Mouse (Mus musculus): ENCODE results near the gene Slamf6. TPM values are rescaled to one million over a fixed set of nuclear protein-coding genes. Genes with fewer than 3 reads are reported as not detected.

Slamf6 gene
- polyA plus RNA-seq, 1 experiment = not detected

DNA sequence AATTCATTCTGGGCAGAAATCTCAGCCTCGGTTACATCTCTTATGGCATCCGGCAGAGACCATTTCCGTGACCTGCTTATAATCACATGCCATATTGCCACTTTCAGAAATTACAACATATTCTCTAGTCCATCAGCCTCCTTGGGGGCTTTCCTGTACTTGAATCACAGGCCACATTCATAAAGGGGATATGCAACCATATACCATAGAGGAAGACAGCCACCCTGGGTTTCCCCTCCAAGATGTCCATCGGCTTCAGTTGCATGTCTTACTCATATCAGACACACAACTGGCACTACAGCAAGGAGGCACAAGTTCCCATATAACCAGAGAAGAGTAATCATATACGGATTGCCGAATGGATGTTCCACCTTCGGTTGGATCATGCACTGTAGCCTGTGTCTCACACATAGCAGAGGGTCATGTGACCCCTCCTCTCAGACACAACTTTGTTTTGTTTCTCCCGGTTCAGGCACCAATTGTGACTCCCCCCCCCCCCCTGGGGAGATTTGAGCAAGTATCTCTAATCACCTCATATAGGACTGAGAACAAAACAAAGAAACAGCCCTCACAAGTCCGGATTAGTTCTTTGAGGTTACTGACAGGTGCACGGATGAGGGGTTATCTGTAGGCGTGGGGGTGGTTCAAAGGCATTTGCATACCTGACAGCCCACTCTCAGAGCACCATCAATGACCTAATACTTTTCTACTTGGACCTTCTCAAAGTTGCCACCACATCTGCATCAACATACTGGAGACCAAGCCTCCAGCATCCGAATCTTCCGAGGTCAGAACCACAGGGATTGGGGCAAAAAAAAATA is 1.5 kb upstream of the Slamf6 start:
- Histone ChIP-seq H3K79me2 (ENCODE audit: control insufficient read depth, insufficient read depth) (no peaks in the 10 kb centered on the region), H3K4me2 (ENCODE audit: low read depth) (no peak overlapping the region), H3K36me3 (ENCODE audit: control insufficient read depth, insufficient read depth) (no peaks in the 10 kb centered on the region), H3K4me3 (no peak overlapping the region), H3K27me3 (ENCODE audit: control insufficient read depth, insufficient read depth, insufficient read length) (no peaks in the 10 kb centered on the region), H3ac (ENCODE audit: control insufficient read depth, insufficient read length) (no peak overlapping the region)
- no peak for TF ChIP-seq MAX (IDR thresholded peaks at IDR 0.05; ENCODE audit: low read depth)
- no peak for TF ChIP-seq SRF (IDR thresholded peaks at IDR 0.05; ENCODE audit: control insufficient read depth, insufficient read length, low read depth)
- TF ChIP-seq MYOD1 (IDR thresholded peaks at IDR 0.05; ENCODE audit: control insufficient read depth in 1 of 3, insufficient read length in 2 of 3, low read depth in 2 of 3) = no peak

DNA sequence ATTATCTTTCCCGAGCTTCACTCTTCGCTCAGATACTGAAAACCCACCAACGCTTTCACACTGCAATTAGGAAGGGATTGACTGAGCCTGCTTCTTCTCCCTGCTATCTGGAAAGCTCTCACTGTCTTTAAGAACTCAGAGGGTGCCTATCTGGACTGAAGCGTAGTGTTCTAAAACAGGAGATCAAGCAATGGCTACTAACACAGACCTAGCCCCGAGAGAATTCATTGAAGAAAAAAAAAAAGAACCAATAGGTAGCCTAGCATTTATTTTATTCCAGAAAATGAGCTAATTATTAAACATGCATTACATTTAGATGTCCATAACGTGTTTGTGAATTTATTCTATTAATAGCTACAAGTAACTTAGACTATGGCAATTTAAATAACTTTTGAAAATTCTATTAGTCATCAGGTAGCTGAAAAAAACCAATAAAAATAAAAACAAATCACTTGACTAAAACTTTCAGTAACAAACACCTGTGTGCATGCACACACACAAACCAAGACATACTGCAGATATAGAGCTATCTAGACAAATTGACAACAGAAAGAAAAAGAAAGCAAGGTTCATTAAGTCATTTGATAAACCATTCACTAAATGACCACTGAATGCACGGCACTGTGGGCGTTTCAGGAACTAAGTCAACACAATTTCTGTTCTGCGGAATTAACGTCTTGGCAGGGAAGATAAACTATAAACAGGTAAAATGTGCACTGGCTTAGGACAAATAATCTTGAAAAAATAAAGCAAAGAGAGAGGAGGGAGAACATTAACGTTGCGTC is 1.0 kb downstream of the Slamf6 start:
- Histone ChIP-seq H3K4me3 (no peak overlapping the region), H3K27me3 (ENCODE audit: control insufficient read depth, insufficient read depth, insufficient read length) (no peaks in the 10 kb centered on the region), H3K36me3 (ENCODE audit: control insufficient read depth, insufficient read depth) (no peaks in the 10 kb centered on the region), H3ac (ENCODE audit: control insufficient read depth, insufficient read length) (no peak overlapping the region), H3K79me2 (ENCODE audit: control insufficient read depth, insufficient read depth) (no peaks in the 10 kb centered on the region), H3K4me2 (ENCODE audit: low read depth) (no peak overlapping the region)
- TF ChIP-seq REST (IDR thresholded peaks at IDR 0.05; ENCODE audit: insufficient read depth, insufficient read length) (no peak), SRF (IDR thresholded peaks at IDR 0.05; ENCODE audit: control insufficient read depth, insufficient read length, low read depth) (no peak), TCF12 (IDR thresholded peaks at IDR 0.05; ENCODE audit: insufficient read depth, poor library complexity, severe bottlenecking) (no peak), E2F4 (IDR thresholded peaks at IDR 0.05; ENCODE audit: insufficient read depth) (no peak), CEBPB (IDR thresholded peaks at IDR 0.05; ENCODE audit: insufficient read depth, poor library complexity, severe bottlenecking) (no peak), MYOD1 (IDR thresholded peaks at IDR 0.05; ENCODE audit: control insufficient read depth in 1 of 3, insufficient read length in 2 of 3, low read depth in 2 of 3) (no peak), MAX (IDR thresholded peaks at IDR 0.05; ENCODE audit: low read depth) (no peak), POLR2A (IDR thresholded peaks at IDR 0.05; ENCODE audit: insufficient read length, low read depth) (no peak), USF1 (IDR thresholded peaks at IDR 0.05; ENCODE audit: low read depth) (no peak), TCF3 (IDR thresholded peaks at IDR 0.05; ENCODE audit: insufficient read length, low read depth) (no peak), MYOG (IDR thresholded peaks at IDR 0.05; ENCODE audit: control insufficient read depth in 1 of 3, insufficient read depth in 1 of 3, insufficient read length in 2 of 3, low read depth in 2 of 3) (no peak), POLR2AphosphoS2 (IDR thresholded peaks at IDR 0.05; ENCODE audit: insufficient read length, low read depth) (no peak)

GRCm38 (mm10) chr1:171919193-171919592 is 1.9 kb downstream of the Slamf6 start:
- Histone ChIP-seq H3K4me2 (ENCODE audit: low read depth) (no peak overlapping the region), H3K27me3 (ENCODE audit: control insufficient read depth, insufficient read depth, insufficient read length) (no peaks in the 10 kb centered on the region), H3K79me2 (ENCODE audit: control insufficient read depth, insufficient read depth) (no peaks in the 10 kb centered on the region), H3K36me3 (ENCODE audit: control insufficient read depth, insufficient read depth) (no peaks in the 10 kb centered on the region), H3K4me3 (no peak overlapping the region), H3ac (ENCODE audit: control insufficient read depth, insufficient read length) (no peak overlapping the region)
- no peak for TF ChIP-seq TCF12 (IDR thresholded peaks at IDR 0.05; ENCODE audit: insufficient read depth, poor library complexity, severe bottlenecking)
- no peak for TF ChIP-seq E2F4 (IDR thresholded peaks at IDR 0.05; ENCODE audit: insufficient read depth)

DNA sequence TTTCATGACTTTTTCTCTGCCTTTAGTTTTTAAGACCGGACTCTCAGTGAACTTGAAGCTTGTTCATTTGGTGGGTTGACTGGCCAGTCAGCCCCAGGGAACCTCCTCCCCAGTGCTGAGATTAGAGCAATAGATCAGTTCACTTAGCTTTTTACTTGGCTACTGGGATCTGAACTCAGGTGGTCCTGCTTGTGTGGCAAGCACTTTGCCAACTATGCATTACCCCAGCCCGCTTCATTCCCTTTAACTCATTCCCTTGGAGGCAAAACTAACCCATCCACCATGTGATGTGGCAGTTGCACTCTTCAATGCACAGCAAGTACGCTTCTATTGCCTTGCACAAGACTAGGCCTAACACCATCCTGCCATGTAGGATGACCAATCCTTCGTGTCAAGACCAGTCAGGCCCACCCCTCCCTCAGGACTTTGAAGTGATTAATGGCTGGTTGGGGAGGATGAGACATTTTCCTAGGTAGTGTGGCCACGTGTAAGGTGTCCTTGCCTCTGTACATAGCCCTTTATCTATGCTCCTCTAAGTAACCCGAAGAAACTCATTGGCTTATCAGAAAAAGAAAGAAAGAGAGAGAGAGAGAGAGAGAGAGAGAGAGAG is 2.7 kb downstream of the Slamf6 start:
- no peak overlapping the region for H3ac ChIP-seq (ENCODE audit: control insufficient read depth, insufficient read length)
- no peak overlapping the region for H3K4me3 ChIP-seq
- TF ChIP-seq MAX (IDR thresholded peaks at IDR 0.05; ENCODE audit: low read depth) (no peak), TCF3 (IDR thresholded peaks at IDR 0.05; ENCODE audit: insufficient read length, low read depth) (no peak), E2F4 (IDR thresholded peaks at IDR 0.05; ENCODE audit: insufficient read depth) (no peak), TCF12 (IDR thresholded peaks at IDR 0.05; ENCODE audit: insufficient read depth, poor library complexity, severe bottlenecking) (no peak), POLR2AphosphoS2 (IDR thresholded peaks at IDR 0.05; ENCODE audit: insufficient read length, low read depth) (no peak), REST (IDR thresholded peaks at IDR 0.05; ENCODE audit: insufficient read depth, insufficient read length) (no peak), MYOG (IDR thresholded peaks at IDR 0.05; ENCODE audit: control insufficient read depth in 1 of 3, insufficient read depth in 1 of 3, insufficient read length in 2 of 3, low read depth in 2 of 3) (no peak)
- no peak overlapping the region for H3K4me2 ChIP-seq (ENCODE audit: low read depth)
- H3K36me3 ChIP-seq (ENCODE audit: control insufficient read depth, insufficient read depth) = no peaks in the 10 kb centered on the region
- no peaks in the 10 kb centered on the region for H3K79me2 ChIP-seq (ENCODE audit: control insufficient read depth, insufficient read depth)
- H3K27me3 ChIP-seq (ENCODE audit: control insufficient read depth, insufficient read depth, insufficient read length) = no peaks in the 10 kb centered on the region

- no peaks in the 10 kb centered on the region for H3K36me3 ChIP-seq (ENCODE audit: control insufficient read depth, insufficient read depth)
These were observed 3.8 kb downstream of the Slamf6 start for GRCm38 (mm10) chr1:171920989-171921621.

More at GRCm38 (mm10) chr1:171920989-171921621, 3.8 kb downstream of the Slamf6 start:
- Histone ChIP-seq H3K79me2 (ENCODE audit: control insufficient read depth, insufficient read depth) (no peaks in the 10 kb centered on the region), H3K27me3 (ENCODE audit: control insufficient read depth, insufficient read depth, insufficient read length) (no peaks in the 10 kb centered on the region), H3K4me2 (ENCODE audit: low read depth) (no peak overlapping the region), H3ac (ENCODE audit: control insufficient read depth, insufficient read length) (no peak overlapping the region), H3K4me3 (no peak overlapping the region)
- no peak for TF ChIP-seq CEBPB (IDR thresholded peaks at IDR 0.05; ENCODE audit: insufficient read depth, poor library complexity, severe bottlenecking)

Data from myocyte (in vitro differentiated cells).